Comparison of ENCODE assay signal across 10 mouse cellular contexts in the genomic region with DNA sequence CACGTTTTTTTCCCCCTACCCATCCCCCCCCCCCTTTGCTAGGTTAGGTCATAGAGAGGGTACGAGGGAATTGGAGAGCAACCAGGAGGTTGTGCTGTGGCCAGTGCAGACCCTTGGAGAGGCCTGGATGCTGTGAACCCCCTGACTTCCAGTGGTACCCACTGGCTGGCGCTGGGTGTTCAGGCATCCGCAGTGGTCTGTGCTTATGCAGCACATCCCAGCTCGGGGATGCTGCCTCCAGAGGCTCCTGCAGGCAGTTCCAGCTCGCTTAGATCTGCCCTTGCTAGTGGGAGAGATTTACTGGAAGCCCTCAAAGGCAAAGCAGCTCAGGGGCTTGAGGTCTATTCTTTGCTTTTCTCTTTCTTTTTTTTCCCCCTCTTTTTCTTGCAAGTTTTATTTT. TPM values are rescaled to one million over a fixed set of nuclear protein-coding genes. Genes with fewer than 3 reads are reported as not detected.
DNase-seq lines count a peak whose midpoint lies in the region; ATAC-seq and TF ChIP-seq lines count a peak whose summit lies in the region.
"Had no signal": no experiment of that assay in that cellular context is flagged by ENCODE, and none has a peak within 500 bp of the region (broad histone marks: within the 10 kb centered on the region; RNA-seq: fewer than 3 reads in every experiment).

No protein-coding gene starts in this region.

- TF ChIP-seq POLR2A in liver, adult 2 months (IDR thresholded peaks at IDR 0.05; ENCODE audit: extremely low read depth, insufficient read depth, low read length): no peak
- no peak for TF ChIP-seq POLR2A in myocyte (IDR thresholded peaks at IDR 0.05; ENCODE audit: insufficient read length, low read depth)

- no peaks in the 10 kb centered on the region for H3K36me3 ChIP-seq in liver, adult 2 months (ENCODE audit: control insufficient read depth, insufficient read depth, low read length)
- H3K36me3 ChIP-seq in embryonic facial prominence, embryonic 13.5 days: no peaks in the 10 kb centered on the region
- no peaks in the 10 kb centered on the region for H3K36me3 ChIP-seq in forebrain, embryonic 16.5 days (ENCODE audit: control insufficient read depth, insufficient read depth)
- no peaks in the 10 kb centered on the region for H3K36me3 ChIP-seq in myocyte (ENCODE audit: control insufficient read depth, insufficient read depth)
- H3K36me3 ChIP-seq: liver, embryonic 13.5 days had no signal

- no peaks in the 10 kb centered on the region for H3K27me3 ChIP-seq in liver, adult 2 months (ENCODE audit: control insufficient read depth, insufficient read depth, low read length)
- no peaks in the 10 kb centered on the region for H3K27me3 ChIP-seq in embryonic facial prominence, embryonic 13.5 days
- H3K27me3 ChIP-seq in forebrain, embryonic 16.5 days (replicated peaks; ENCODE audit: control insufficient read depth, insufficient read depth, low read length): no peaks in the 10 kb centered on the region
- no peaks in the 10 kb centered on the region for H3K27me3 ChIP-seq in myocyte (ENCODE audit: control insufficient read depth, insufficient read depth, insufficient read length)
- H3K27me3 ChIP-seq: liver, embryonic 13.5 days had no signal

- no peak for TF ChIP-seq CTCF in liver, adult 2 months (IDR thresholded peaks at IDR 0.05; ENCODE audit: low read depth, low read length)

- H3K79me2 ChIP-seq in liver, adult 2 months (ENCODE audit: control insufficient read depth, insufficient read depth, low read length): no peaks in the 10 kb centered on the region
- H3K79me2 ChIP-seq in myocyte (ENCODE audit: control insufficient read depth, insufficient read depth): peaks cover 79% of the 10 kb centered on the region

- no peaks in the 10 kb centered on the region for H3K4me1 ChIP-seq in liver, adult 2 months (ENCODE audit: control insufficient read depth, insufficient read depth, low read length)
- H3K4me1 ChIP-seq in embryonic facial prominence, embryonic 13.5 days: peaks cover 16% of the 10 kb centered on the region
- peaks cover 21% of the 10 kb centered on the region for H3K4me1 ChIP-seq in forebrain, embryonic 16.5 days (replicated peaks; ENCODE audit: control insufficient read depth, insufficient read depth, low read length)
- H3K4me1 ChIP-seq: liver, embryonic 13.5 days had no signal

- ATAC-seq in embryonic facial prominence, embryonic 13.5 days (ENCODE audit: insufficient number of reproducible peaks, insufficient read depth, low FRiP score, low TSS enrichment, low read depth): peak; percentile 26; the same call in 1 of the 2 replicates
- peak; percentile 75; the same call in 1 of the 2 replicates for ATAC-seq in forebrain, embryonic 16.5 days
- ATAC-seq in monocyte, adult 5-6 weeks (replicated peaks; ENCODE audit: insufficient number of reproducible peaks, low FRiP score, low TSS enrichment, poor library complexity, severe bottlenecking): no peak

- no peak overlapping the region for H3K9ac ChIP-seq in liver, adult 2 months (ENCODE audit: low read depth, low read length)
- H3K9ac ChIP-seq in embryonic facial prominence, embryonic 13.5 days: no peak overlapping the region
- no peak overlapping the region for H3K9ac ChIP-seq in forebrain, embryonic 16.5 days (replicated peaks; ENCODE audit: low read depth, low read length)
- H3K9ac ChIP-seq: liver, embryonic 13.5 days had no signal

- H3K4me3 ChIP-seq in liver, adult 2 months (ENCODE audit: insufficient read depth, low read depth, low read length): no peak overlapping the region
- H3K4me3 ChIP-seq in embryonic facial prominence, embryonic 13.5 days: no peak overlapping the region
- H3K4me3 ChIP-seq in forebrain, embryonic 16.5 days (replicated peaks; ENCODE audit: low read length): no peak overlapping the region
- H3K4me3 ChIP-seq in myocyte: no peak overlapping the region
- H3K4me3 ChIP-seq: liver, embryonic 13.5 days had no signal

- 34% methylated on average over 6 of the region's 6 CpGs for WGBS in liver, adult 2 months
- 28% methylated on average over 6 of the region's 6 CpGs for WGBS in embryonic facial prominence, embryonic 13.5 days
- WGBS in forebrain, embryonic 16.5 days: 19% methylated on average over 6 of the region's 6 CpGs

- no peak for DNase-seq in liver, adult 2 months (ENCODE audit: extremely low read depth, low read depth, low spot score)
- no peak for DNase-seq in liver
- DNase-seq in gastrocnemius, adult 8-10 months (ENCODE audit: low spot score in 2 of 2): no peak
- DNase-seq: kidney, adult 18-20 months; liver, embryonic 13.5 days; thymus, postnatal 25 days had no signal

- 0 out of 2 replicates have a peak overlapping the region, but pooled peaks have one; percentile 6 for H3K27ac ChIP-seq in liver, adult 2 months (replicated peaks; ENCODE audit: insufficient read depth, low read depth, low read length)
- no peak overlapping the region for H3K27ac ChIP-seq in embryonic facial prominence, embryonic 13.5 days
- H3K27ac ChIP-seq in forebrain, embryonic 16.5 days (ENCODE audit: low read length): no peak overlapping the region
- H3K27ac ChIP-seq: liver, embryonic 13.5 days had no signal

- H3ac ChIP-seq in myocyte (ENCODE audit: control insufficient read depth, insufficient read length): no peak overlapping the region

- no peaks in the 10 kb centered on the region for H3K9me3 ChIP-seq in embryonic facial prominence, embryonic 13.5 days
- H3K9me3 ChIP-seq in forebrain, embryonic 16.5 days (ENCODE audit: control insufficient read depth, low read length): no peaks in the 10 kb centered on the region
- H3K9me3 ChIP-seq: liver, embryonic 13.5 days had no signal

- no peak overlapping the region for H3K4me2 ChIP-seq in embryonic facial prominence, embryonic 13.5 days
- no peak overlapping the region for H3K4me2 ChIP-seq in forebrain, embryonic 16.5 days (ENCODE audit: low read length)
- peak overlapping the region; percentile 9 for H3K4me2 ChIP-seq in myocyte (ENCODE audit: low read depth)
- H3K4me2 ChIP-seq: liver, embryonic 13.5 days had no signal

TF ChIP-seq in myocyte, 11 proteins besides CTCF, POLR2A, EP300 and RAD21:
- TF ChIP-seq E2F4 (IDR thresholded peaks at IDR 0.05; ENCODE audit: insufficient read depth): no peak
- no peak for TF ChIP-seq POLR2AphosphoS2 (IDR thresholded peaks at IDR 0.05; ENCODE audit: insufficient read length, low read depth)
- TF ChIP-seq TCF3 (IDR thresholded peaks at IDR 0.05; ENCODE audit: insufficient read length, low read depth): no peak
- no peak for TF ChIP-seq USF1 (IDR thresholded peaks at IDR 0.05; ENCODE audit: low read depth)
- no peak for TF ChIP-seq REST (IDR thresholded peaks at IDR 0.05; ENCODE audit: insufficient read depth, insufficient read length)
- no peak for TF ChIP-seq CEBPB (IDR thresholded peaks at IDR 0.05; ENCODE audit: insufficient read depth, poor library complexity, severe bottlenecking)
- no peak for TF ChIP-seq MAX (IDR thresholded peaks at IDR 0.05; ENCODE audit: low read depth)
- no peak for TF ChIP-seq SRF (IDR thresholded peaks at IDR 0.05; ENCODE audit: control insufficient read depth, insufficient read length, low read depth)
- TF ChIP-seq MYOD1 (IDR thresholded peaks at IDR 0.05; ENCODE audit: control insufficient read depth in 1 of 3, insufficient read length in 2 of 3, low read depth in 2 of 3): no peak
- no peak for TF ChIP-seq MYOG (IDR thresholded peaks at IDR 0.05; ENCODE audit: control insufficient read depth in 1 of 3, insufficient read depth in 1 of 3, insufficient read length in 2 of 3, low read depth in 2 of 3)
TF ChIP-seq in myocyte: peak in this region for 0.

RNA-seq across cellular contexts. Expression of gene Tshz3, which starts 19.3 kb away (rescaled TPM):
- total RNA-seq in liver, adult 2 months (2014; rRNA removed): 0.28 and 0.47 TPM in 2 replicates
- polyA plus RNA-seq in liver, adult 2 months (2012; rRNA removed): 0.22 and 0.34 TPM in 2 replicates
- 10.9 and 11.0 TPM in 2 replicates for polyA plus RNA-seq in embryonic facial prominence, embryonic 13.5 days (2015; fragmentation: Nextera tagmentation; extraction: Ambion mirVana)
- 29.8 and 38.7 TPM in 2 replicates for polyA plus RNA-seq in forebrain, embryonic 16.5 days (2015; fragmentation: Nextera tagmentation; extraction: Ambion mirVana)
- 6.5 TPM for polyA plus RNA-seq in myocyte (2012; fragmentation: generic; extraction: Trizol)
- total RNA-seq in gastrocnemius, adult 8-10 months (2022): 1 to 10 TPM; 1.1 to 2.2 (median 1.7) TPM
- total RNA-seq in monocyte, adult 5-6 weeks (2017): 1.3 to 12.4 TPM (median 2.1 TPM) in 3 replicates
